Mouse (Mus musculus) midbrain, embryonic 12.5 days (tissue): Measurements from ENCODE around the gene 9930104L06Rik. TPM values are rescaled to one million over a fixed set of nuclear protein-coding genes. Genes with fewer than 3 reads are reported as not detected.

Source experiments
- ATAC-seq: fragments of 200-750 bp; cut with Nextera tagmentation; 2 replicates; pipeline ENCODE4 v1.8.0; 2017; ENCODE audit warnings: low read depth, moderate TSS enrichment, moderate library complexity; ENCODE audit not compliant: low FRiP score
- H3K27ac ChIP-seq: fragments of 300-500 bp; sonication (generic); replicated peaks from 2 replicates; pipeline ENCODE4 v1.5.1; 2016; ENCODE audit warnings: mild to moderate bottlenecking
- H3K27me3 ChIP-seq: fragments of 300-500 bp; sonication (generic); 2 replicates; pipeline ENCODE4 v1.6.1; 2016; ENCODE audit warnings: mild to moderate bottlenecking
- H3K36me3 ChIP-seq: fragments of 300-500 bp; sonication (generic); 2 replicates; pipeline ENCODE4 v1.6.1; 2016
- H3K4me1 ChIP-seq: fragments of 300-500 bp; sonication (generic); 2 replicates; pipeline ENCODE4 v1.6.1; 2016
- H3K4me2 ChIP-seq: fragments of 300-500 bp; sonication (generic); replicated peaks from 2 replicates; pipeline ENCODE4 v1.6.1; 2016; ENCODE audit warnings: mild to moderate bottlenecking, moderate library complexity
- H3K4me3 ChIP-seq: fragments of 300-500 bp; sonication (generic); 2 replicates; pipeline ENCODE4 v1.5.1; 2016; ENCODE audit warnings: mild to moderate bottlenecking
- H3K9ac ChIP-seq: fragments of 300-500 bp; sonication (generic); replicated peaks from 2 replicates; pipeline ENCODE4 v1.6.1; 2016; ENCODE audit warnings: mild to moderate bottlenecking, moderate library complexity
- H3K9me3 ChIP-seq: fragments of 300-500 bp; sonication (generic); 2 replicates; pipeline ENCODE4 v1.6.1; 2016; ENCODE audit warnings: mild to moderate bottlenecking
- WGBS: fragments of 180-500 bp; shearing (Covaris S2); methylation state at CpG from one replicate; pipeline ENCODE4 v1.1.7; 2016; 5-methylcytosine and 5-hydroxymethylcytosine counted together
- polyA plus RNA-seq: library from polyadenylated mRNA; unstranded; fragments of >200 nt; fragmentation: Nextera tagmentation; extraction: Ambion mirVana; gene quantifications from 2 replicates; pipeline ENCODE4 v1.2.1, GENCODE M21; 2016

Gene 9930104L06Rik
- polyA plus RNA-seq, 1 experiment from 2014 or later, result 17.0 TPM

DNA sequence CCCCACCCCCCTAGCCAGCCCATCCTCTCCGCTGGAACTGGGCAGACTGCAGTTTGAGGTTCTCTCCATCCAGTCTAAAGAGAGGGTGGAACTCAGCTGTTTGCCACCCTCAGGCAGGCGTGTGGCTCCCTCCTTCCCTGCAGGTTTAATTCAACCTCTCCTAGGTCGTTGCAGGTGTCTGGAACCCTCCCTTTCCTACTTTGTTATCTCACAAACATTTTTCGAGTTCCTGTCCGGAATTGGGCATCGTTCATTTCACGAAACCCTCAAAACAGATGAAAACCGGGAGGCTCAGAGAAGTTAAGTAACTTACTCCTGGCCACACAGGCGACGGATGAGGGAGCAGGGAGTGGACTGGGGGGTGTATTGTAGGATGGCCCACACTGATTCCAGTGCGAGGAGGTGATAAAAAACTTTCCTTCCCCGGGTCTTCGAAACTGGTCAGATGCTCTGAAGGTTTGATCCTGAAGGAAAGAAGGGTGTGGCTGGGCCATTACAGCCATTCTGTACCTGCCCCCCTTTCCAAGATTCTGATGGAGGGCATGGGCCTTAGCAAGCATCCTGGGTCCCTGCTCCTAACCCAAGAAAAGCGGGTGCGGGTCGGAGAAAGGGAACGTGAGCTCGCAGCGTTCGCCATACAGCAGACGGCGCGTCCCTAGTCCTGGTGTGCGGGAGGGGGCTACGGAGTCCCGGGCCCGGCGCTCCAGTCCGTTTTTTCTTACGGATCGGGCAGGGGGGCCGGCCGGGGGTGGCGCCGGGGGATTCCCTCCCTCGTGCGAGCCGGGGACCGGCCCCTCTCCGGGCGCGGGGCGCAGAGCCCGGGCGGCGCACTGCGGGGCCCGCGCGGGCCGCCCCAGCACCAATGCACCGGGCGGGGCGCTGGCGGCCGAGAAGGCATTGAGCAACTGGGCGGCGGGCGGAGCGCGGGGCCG lies 49.1 kb downstream of the 9930104L06Rik start, which contains the start of gene Rspo1:
Rspo1 (plus strand) TSS at position 760 of the 932 bp plus-strand sequence.
- 0 out of 2 replicates have a peak within 1 kb of the TSS, but pooled peaks have one; percentile 25 for H3K27ac ChIP-seq

GRCm38 (mm10) chr4:124986739-124987710 lies 50.2 kb downstream of the 9930104L06Rik start:
- Histone ChIP-seq H3K36me3 (no peaks in the 10 kb centered on the region), H3K9me3 (no peaks in the 10 kb centered on the region), H3K9ac (peak overlapping the region; percentile 44), H3K4me3 (peak overlapping the region; percentile 46), H3K27me3 (peaks cover 99% of the 10 kb centered on the region), H3K27ac (0 out of 2 replicates have a peak overlapping the region, but pooled peaks have one; percentile 25), H3K4me2 (peak overlapping the region; percentile 60), H3K4me1 (peaks cover 53% of the 10 kb centered on the region)
- WGBS, result 3% methylated on average over 50 of the region's 51 CpGs
- ATAC-seq, result 0 out of 2 replicates have a peak, but pooled peaks have one; percentile 17

More for the DNA sequence above, 49.1 kb downstream of the 9930104L06Rik start, which contains the start of gene Rspo1:
- ATAC-seq, result no peak
- Histone ChIP-seq H3K4me3 (peak within 1 kb of the TSS; percentile 46), H3K4me1 (peaks cover 47% of the 10 kb centered on the region), H3K9ac (peak within 1 kb of the TSS; percentile 44), H3K4me2 (peak within 1 kb of the TSS; percentile 60), H3K9me3 (no peaks in the 10 kb centered on the region), H3K36me3 (no peaks in the 10 kb centered on the region), H3K27me3 (peaks cover 98% of the 10 kb centered on the region)
- 1% methylated on average over 62 of the region's 62 CpGs for WGBS

GRCm38 (mm10) chr4:124987711-124988097 lies 50.9 kb downstream of the 9930104L06Rik start:
- peaks cover 93% of the 10 kb centered on the region for H3K27me3 ChIP-seq
- no peaks in the 10 kb centered on the region for H3K9me3 ChIP-seq
- H3K27ac ChIP-seq, result no peak overlapping the region
- 8% methylated on average over 10 of the region's 10 CpGs for WGBS
- H3K4me3 ChIP-seq, result peak overlapping the region; percentile 46
- no peaks in the 10 kb centered on the region for H3K36me3 ChIP-seq
- no peak overlapping the region for H3K9ac ChIP-seq
- peak overlapping the region; percentile 21; the same call in 1 of the 2 replicates for H3K4me2 ChIP-seq
- H3K4me1 ChIP-seq, result peaks cover 53% of the 10 kb centered on the region
- ATAC-seq, result no peak

- H3K9ac ChIP-seq, result no peak overlapping the region
- H3K4me3 ChIP-seq, result no peak overlapping the region
- ATAC-seq, result no peak
- peaks cover 90% of the 10 kb centered on the region for H3K27me3 ChIP-seq
- peak overlapping the region; percentile 21 for H3K4me2 ChIP-seq
- no peaks in the 10 kb centered on the region for H3K9me3 ChIP-seq
- H3K36me3 ChIP-seq, result no peaks in the 10 kb centered on the region
- H3K27ac ChIP-seq, result no peak overlapping the region
- H3K4me1 ChIP-seq, result peaks cover 53% of the 10 kb centered on the region
- WGBS, result 25% methylated on average over 9 of the region's 9 CpGs
Observed at GRCm38 (mm10) chr4:124988382-124988781, 51.5 kb downstream of the 9930104L06Rik start.

DNA sequence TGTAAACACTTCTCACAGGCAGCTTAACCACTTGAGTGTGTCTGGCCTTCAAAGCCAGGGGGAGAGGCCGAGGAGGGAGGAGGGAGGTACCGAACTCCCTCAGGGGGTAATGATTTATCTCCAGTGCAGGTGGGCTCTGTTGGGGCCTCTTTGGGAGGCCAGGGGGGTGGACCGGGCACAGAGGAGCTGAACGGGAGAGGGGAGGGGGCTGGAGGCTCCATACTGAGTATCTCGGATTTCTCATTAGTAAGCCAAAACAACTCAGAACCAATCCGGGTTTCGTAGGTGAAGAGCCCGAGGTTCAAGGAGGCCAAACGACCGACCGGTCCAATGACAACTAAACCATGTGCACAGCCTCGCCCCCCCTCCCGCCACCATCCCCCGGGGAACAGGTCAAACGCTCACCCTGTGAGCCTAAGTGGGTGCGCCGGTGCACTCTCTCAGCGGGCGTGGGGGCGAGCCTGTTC lies 53.0 kb downstream of the 9930104L06Rik start:
- H3K27me3 ChIP-seq, result peaks cover 76% of the 10 kb centered on the region
- peak overlapping the region; percentile 24 for H3K4me3 ChIP-seq
- no peaks in the 10 kb centered on the region for H3K36me3 ChIP-seq
- 3% methylated on average over 20 of the region's 20 CpGs for WGBS
- H3K9me3 ChIP-seq, result no peaks in the 10 kb centered on the region
- no peak for ATAC-seq
- H3K9ac ChIP-seq, result peak overlapping the region; percentile 34
- peak overlapping the region; percentile 49 for H3K4me2 ChIP-seq
- 0 out of 2 replicates have a peak overlapping the region, but pooled peaks have one; percentile 39 for H3K27ac ChIP-seq
- H3K4me1 ChIP-seq, result peaks cover 53% of the 10 kb centered on the region

DNA sequence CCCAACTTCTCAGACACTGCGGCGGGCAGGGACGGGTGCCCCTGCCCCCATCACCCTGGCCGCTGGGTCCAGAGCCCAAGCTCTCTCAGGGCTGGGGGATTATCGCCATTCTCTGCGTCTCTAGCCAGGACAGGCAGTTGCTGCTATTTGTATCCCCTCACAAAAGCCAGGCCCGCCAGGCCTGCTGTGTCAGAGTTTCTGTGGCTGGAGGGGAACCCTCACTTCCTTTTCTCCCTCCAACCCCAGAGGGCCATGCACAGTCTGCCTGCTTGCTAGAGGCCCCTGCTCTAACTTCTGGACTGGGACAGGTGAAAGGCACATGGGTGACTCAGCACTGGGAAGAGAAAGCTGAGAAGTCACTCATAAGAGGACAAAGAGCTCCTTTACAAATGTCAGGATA lies 53.5 kb downstream of the 9930104L06Rik start:
- Histone ChIP-seq H3K4me1 (peaks cover 53% of the 10 kb centered on the region), H3K4me3 (peak overlapping the region; percentile 24), H3K27ac (peak overlapping the region; percentile 39; the same call in 1 of the 2 replicates), H3K36me3 (no peaks in the 10 kb centered on the region), H3K4me2 (peak overlapping the region; percentile 49), H3K9ac (peak overlapping the region; percentile 34; the same call in 1 of the 2 replicates), H3K27me3 (peaks cover 71% of the 10 kb centered on the region), H3K9me3 (no peaks in the 10 kb centered on the region)
- no peak for ATAC-seq
- WGBS, result 5% methylated on average over 7 of the region's 7 CpGs

Other genes starting within 250 kb of the 9930104L06Rik start
- 61.9 and 63.0 TPM in 2 replicates for gene Utp11, start 243.4 kb upstream of the 9930104L06Rik start, polyA plus RNA-seq
- 2.6 and 4.1 TPM in 2 replicates for gene Fhl3, start 236.3 kb upstream of the 9930104L06Rik start, polyA plus RNA-seq
- 194 and 195 TPM in 2 replicates for gene Sf3a3, start 222.3 kb upstream of the 9930104L06Rik start, polyA plus RNA-seq
- gene Inpp5b, start 195.2 kb upstream of the 9930104L06Rik start, polyA plus RNA-seq, result 25.2 and 28.8 TPM in 2 replicates
- 15.1 and 18.0 TPM in 2 replicates for gene Mtf1, start 134.9 kb upstream of the 9930104L06Rik start, polyA plus RNA-seq
- gene Yrdc, start 86.4 kb upstream of the 9930104L06Rik start, polyA plus RNA-seq, result 48.4 and 49.3 TPM in 2 replicates
- gene 1110065P20Rik, start 85.9 kb upstream of the 9930104L06Rik start, polyA plus RNA-seq, result 69.1 and 72.4 TPM in 2 replicates
- gene Maneal, start 74.9 kb upstream of the 9930104L06Rik start, polyA plus RNA-seq, result 7.1 and 7.9 TPM in 2 replicates
- 12.3 and 13.3 TPM in 2 replicates for gene Epha10, start 56.1 kb upstream of the 9930104L06Rik start, polyA plus RNA-seq
- 190 and 207 TPM in 2 replicates for gene Cdca8, start 2.3 kb downstream of the 9930104L06Rik start, polyA plus RNA-seq
- 6.9 and 16.6 TPM in 2 replicates for gene Rspo1, start 49.4 kb downstream of the 9930104L06Rik start, polyA plus RNA-seq
- gene Gnl2, start 79.5 kb downstream of the 9930104L06Rik start, polyA plus RNA-seq, result 99.1 and 104 TPM in 2 replicates
- 0.17 and 0.42 TPM in 2 replicates for gene Dnali1, start 128.7 kb downstream of the 9930104L06Rik start, polyA plus RNA-seq
- gene Snip1, start 129.6 kb downstream of the 9930104L06Rik start, polyA plus RNA-seq, result 35.1 and 36.0 TPM in 2 replicates
- 123 and 131 TPM in 2 replicates for gene Meaf6, start 148.1 kb downstream of the 9930104L06Rik start, polyA plus RNA-seq
- gene Zc3h12a, start 190.8 kb downstream of the 9930104L06Rik start, polyA plus RNA-seq, result 0.34 and 0.36 TPM in 2 replicates